8 mouse cellular contexts compared by ENCODE assay signal in genomic region chr9:108452291-108452906, GRCm38 (mm10). TPM values are rescaled to one million over a fixed set of nuclear protein-coding genes. Genes with fewer than 3 reads are reported as not detected.
DNase-seq lines count a peak whose midpoint lies in the region; ATAC-seq and TF ChIP-seq lines count a peak whose summit lies in the region.

No protein-coding gene starts in this region.

- H3K27ac ChIP-seq in forebrain, postnatal 0 days (ENCODE audit: low read depth, low read length): peak overlapping the region; percentile 82
- peak overlapping the region; percentile 85 for H3K27ac ChIP-seq in layer of hippocampus, adult 2 months
- peak overlapping the region; percentile 66 for H3K27ac ChIP-seq in lung, embryonic 14.5 days (ENCODE audit: low read depth)
- H3K27ac ChIP-seq in olfactory bulb, adult 2 months (ENCODE audit: insufficient read depth, low read depth, low read length): peak overlapping the region; percentile 93
- H3K27ac ChIP-seq in thymus, adult 2 months (ENCODE audit: control insufficient read depth, insufficient read depth, low read length): no peak overlapping the region

- H3K9ac ChIP-seq in forebrain, postnatal 0 days: peak overlapping the region; percentile 75
- H3K9ac ChIP-seq in lung, embryonic 14.5 days: peak overlapping the region; percentile 69

- under 1% methylated on average over 40 of the region's 40 CpGs for WGBS in forebrain, postnatal 0 days
- WGBS in lung, embryonic 14.5 days: under 1% methylated on average over 40 of the region's 40 CpGs
- under 1% methylated on average over 40 of the region's 40 CpGs for WGBS in olfactory bulb, adult 2 months
- WGBS in thymus, adult 2 months: 2% methylated on average over 40 of the region's 40 CpGs

- ATAC-seq in G1E (ENCODE audit: extremely low read depth, insufficient number of reproducible peaks, low FRiP score, poor library complexity, severe bottlenecking): peak; percentile 64
- ATAC-seq in forebrain, postnatal 0 days: peak; percentile 91
- ATAC-seq in lung, embryonic 14.5 days (ENCODE audit: insufficient read depth): peak; percentile 90

- H3K4me2 ChIP-seq in forebrain, postnatal 0 days (ENCODE audit: low read depth): peak overlapping the region; percentile 78
- H3K4me2 ChIP-seq in lung, embryonic 14.5 days: peak overlapping the region; percentile 83

- H3K4me1 ChIP-seq in G1E (ENCODE audit: insufficient read depth, low read depth, low read length): peaks cover 64% of the 10 kb centered on the region
- peaks cover 32% of the 10 kb centered on the region for H3K4me1 ChIP-seq in forebrain, postnatal 0 days (ENCODE audit: insufficient read depth)
- H3K4me1 ChIP-seq in lung, embryonic 14.5 days (ENCODE audit: insufficient read depth): peaks cover 22% of the 10 kb centered on the region
- H3K4me1 ChIP-seq in olfactory bulb, adult 2 months (ENCODE audit: control insufficient read depth, insufficient read depth, low read length): peaks cover 38% of the 10 kb centered on the region
- H3K4me1 ChIP-seq in thymus, adult 2 months (replicated peaks; ENCODE audit: control insufficient read depth, insufficient read depth, low read length): peaks cover 7% of the 10 kb centered on the region

- peak; percentile 88 for TF ChIP-seq CTCF in G1E (IDR thresholded peaks at IDR 0.05; ENCODE audit: low read depth, low read length)
- peak; percentile 92 for TF ChIP-seq CTCF in forebrain, postnatal 0 days (IDR thresholded peaks at IDR 0.05; ENCODE audit: low read depth)
- peak; percentile 100 for TF ChIP-seq CTCF in layer of hippocampus, adult 2 months (conservative IDR thresholded peaks at IDR 0.05)
- TF ChIP-seq CTCF in lung, embryonic 14.5 days (IDR thresholded peaks at IDR 0.05; ENCODE audit: low read depth): peak; percentile 92
- TF ChIP-seq CTCF in olfactory bulb, adult 2 months (IDR thresholded peaks at IDR 0.05; ENCODE audit: insufficient read depth, low read depth, low read length): peak; percentile 91
- peak; percentile 96 for TF ChIP-seq CTCF in thymus, adult 2 months (IDR thresholded peaks at IDR 0.05; ENCODE audit: borderline replicate concordance, control insufficient read depth, extremely low read depth, insufficient read depth, low read length, poor library complexity)

- H3K9me3 ChIP-seq in G1E (replicated peaks): no peaks in the 10 kb centered on the region
- no peaks in the 10 kb centered on the region for H3K9me3 ChIP-seq in forebrain, postnatal 0 days (ENCODE audit: low read length)
- no peaks in the 10 kb centered on the region for H3K9me3 ChIP-seq in lung, embryonic 14.5 days (ENCODE audit: low read depth, low read length)

- DNase-seq in G1E (ENCODE audit: low spot score): peak; percentile 82
- peak; percentile 93 to 95 for DNase-seq in cerebellum, adult 18-20 months
- peak; percentile 93 for DNase-seq in forebrain, postnatal 0 days
- peak; percentile 96 for DNase-seq in heart, postnatal 4 days
- DNase-seq in layer of hippocampus, adult 2 months (ENCODE audit: low spot score in 2 of 2): peak; percentile 82 to 89
- DNase-seq in lung, embryonic 14.5 days: peak; percentile 96
- DNase-seq in thymus, adult 2 months: peak; percentile 86

- H3K4me3 ChIP-seq in G1E (ENCODE audit: low read depth, low read length): peak overlapping the region; percentile 76
- peak overlapping the region; percentile 67 for H3K4me3 ChIP-seq in forebrain, postnatal 0 days (ENCODE audit: low read depth, low read length)
- peak overlapping the region; percentile 68 for H3K4me3 ChIP-seq in layer of hippocampus, adult 2 months
- H3K4me3 ChIP-seq in lung, embryonic 14.5 days (ENCODE audit: low read depth, low read length): peak overlapping the region; percentile 51
- peak overlapping the region; percentile 70 for H3K4me3 ChIP-seq in olfactory bulb, adult 2 months (ENCODE audit: insufficient read depth, low read depth, low read length)
- H3K4me3 ChIP-seq in thymus, adult 2 months (ENCODE audit: control insufficient read depth, insufficient read depth, low read length): peak overlapping the region; percentile 49

- TF ChIP-seq POLR2A in olfactory bulb, adult 2 months (IDR thresholded peaks at IDR 0.05; ENCODE audit: insufficient read depth, low read depth, low read length): no peak
- 0 out of 2 replicates have a peak, but pooled peaks have one; percentile 13 for TF ChIP-seq POLR2A in thymus, adult 2 months (IDR thresholded peaks at IDR 0.05; ENCODE audit: control insufficient read depth, extremely low read depth, insufficient read depth, low read length, poor library complexity)

- peaks cover 37% of the 10 kb centered on the region for H3K36me3 ChIP-seq in G1E (replicated peaks)
- peaks cover 6% of the 10 kb centered on the region; the same call in 1 of the 2 replicates for H3K36me3 ChIP-seq in forebrain, postnatal 0 days (ENCODE audit: insufficient read depth)
- H3K36me3 ChIP-seq in lung, embryonic 14.5 days (ENCODE audit: insufficient read depth): peaks cover 13% of the 10 kb centered on the region
- H3K36me3 ChIP-seq in thymus, adult 2 months (ENCODE audit: control insufficient read depth, insufficient read depth, low read length): no peaks in the 10 kb centered on the region

- no peaks in the 10 kb centered on the region for H3K27me3 ChIP-seq in G1E (ENCODE audit: insufficient read depth, low read length)
- no peaks in the 10 kb centered on the region for H3K27me3 ChIP-seq in forebrain, postnatal 0 days (ENCODE audit: insufficient read depth, low read length)
- no peaks in the 10 kb centered on the region for H3K27me3 ChIP-seq in lung, embryonic 14.5 days (ENCODE audit: insufficient read depth, low read length)
- no peaks in the 10 kb centered on the region for H3K27me3 ChIP-seq in thymus, adult 2 months (ENCODE audit: control insufficient read depth, insufficient read depth, low read length)

RNA-seq across cellular contexts. Expression of gene Ccdc71, which starts 7.9 kb away (rescaled TPM):
- 52.4 and 53.0 TPM in 2 replicates for total RNA-seq in G1E (2014; fragmentation: Nextera tagmentation)
- 20.3 and 22.3 TPM in 2 replicates for total RNA-seq in G1E (2017)
- 24.1 and 25.6 TPM in 2 replicates for polyA plus RNA-seq in G1E (2012)
- total RNA-seq in forebrain, postnatal 0 days (2014; rRNA removed): 37.2 and 38.7 TPM in 2 replicates
- polyA plus RNA-seq in forebrain, postnatal 0 days (2015; fragmentation: Nextera tagmentation; extraction: Ambion mirVana): 51.6 and 55.8 TPM in 2 replicates
- 10 to 100 TPM; 27.0 to 28.4 TPM for total RNA-seq in heart, postnatal 4 days (2021)
- 10 to 100 TPM; 36.7 to 40.6 TPM for total RNA-seq in layer of hippocampus, adult 2 months (2021)
- polyA plus RNA-seq in lung, embryonic 14.5 days (2014; fragmentation: Nextera tagmentation; extraction: Ambion mirVana): 46.7 and 46.9 TPM in 2 replicates
- polyA plus RNA-seq in olfactory bulb, adult 2 months (2012; ENCODE audit: insufficient read depth, insufficient read length, low replicate concordance, missing spikeins): not detected in 2 replicates
- polyA plus RNA-seq in thymus, adult 2 months (2012; rRNA removed): 39.6 and 40.2 TPM in 2 replicates

RNA-seq across cellular contexts. Expression of gene Klhdc8b, which starts 9.0 kb away (rescaled TPM):
- total RNA-seq in G1E (2014; fragmentation: Nextera tagmentation) (14.7 and 21.2 TPM in 2 replicates), G1E (2017) (52.8 and 63.1 TPM in 2 replicates)
- polyA plus RNA-seq in G1E (2012): 112 and 116 TPM in 2 replicates
- total RNA-seq in forebrain, postnatal 0 days (2014; rRNA removed): 68.7 and 95.6 TPM in 2 replicates
- polyA plus RNA-seq in forebrain, postnatal 0 days (2015; fragmentation: Nextera tagmentation; extraction: Ambion mirVana): 45.5 and 56.5 TPM in 2 replicates
- total RNA-seq in heart, postnatal 4 days (2021): 10 to 100 TPM; 43.9 to 45.6 TPM
- 10 to 100 TPM; 16.7 to 19.6 TPM for total RNA-seq in layer of hippocampus, adult 2 months (2021)
- polyA plus RNA-seq in lung, embryonic 14.5 days (2014; fragmentation: Nextera tagmentation; extraction: Ambion mirVana): 46.4 and 46.7 TPM in 2 replicates
- not detected in 2 replicates for polyA plus RNA-seq in olfactory bulb, adult 2 months (2012; ENCODE audit: insufficient read depth, insufficient read length, low replicate concordance, missing spikeins)
- 16.9 and 21.0 TPM in 2 replicates for polyA plus RNA-seq in thymus, adult 2 months (2012; rRNA removed)

RNA-seq across cellular contexts. Expression of gene BC048562, which starts 16.1 kb away (rescaled TPM):
- not detected in 2 replicates for total RNA-seq in G1E (2014; fragmentation: Nextera tagmentation)
- total RNA-seq in G1E (2017): 0.22 TPM in 1 of 2 replicates, not detected in the other
- polyA plus RNA-seq in G1E (2012): 0.08 TPM in 1 of 2 replicates, not detected in the other
- not detected in 2 replicates for total RNA-seq in forebrain, postnatal 0 days (2014; rRNA removed)
- not detected in 2 replicates for polyA plus RNA-seq in forebrain, postnatal 0 days (2015; fragmentation: Nextera tagmentation; extraction: Ambion mirVana)
- total RNA-seq in heart, postnatal 4 days (2021): not detected
- total RNA-seq in layer of hippocampus, adult 2 months (2021): not detected
- polyA plus RNA-seq in lung, embryonic 14.5 days (2014; fragmentation: Nextera tagmentation; extraction: Ambion mirVana): not detected in 2 replicates
- not detected in 2 replicates for polyA plus RNA-seq in olfactory bulb, adult 2 months (2012; ENCODE audit: insufficient read depth, insufficient read length, low replicate concordance, missing spikeins)
- polyA plus RNA-seq in thymus, adult 2 months (2012; rRNA removed): not detected in 2 replicates

RNA-seq across cellular contexts. Expression of gene Ccdc36, which starts 24.1 kb away (rescaled TPM):
- total RNA-seq in G1E (2014; fragmentation: Nextera tagmentation): not detected in 2 replicates
- 0.22 TPM in 1 of 2 replicates, not detected in the other for total RNA-seq in G1E (2017)
- polyA plus RNA-seq in G1E (2012): not detected in 2 replicates
- total RNA-seq in forebrain, postnatal 0 days (2014; rRNA removed): 1.8 and 1.9 TPM in 2 replicates
- polyA plus RNA-seq in forebrain, postnatal 0 days (2015; fragmentation: Nextera tagmentation; extraction: Ambion mirVana): 1.2 and 1.8 TPM in 2 replicates
- under 1 TPM; 0.10 to 0.11 TPM for total RNA-seq in heart, postnatal 4 days (2021)
- total RNA-seq in layer of hippocampus, adult 2 months (2021): under 1 TPM in 1 of 2 experiments, not detected in 1; 0.15 TPM
- polyA plus RNA-seq in lung, embryonic 14.5 days (2014; fragmentation: Nextera tagmentation; extraction: Ambion mirVana): 3.0 and 4.1 TPM in 2 replicates
- polyA plus RNA-seq in olfactory bulb, adult 2 months (2012; ENCODE audit: insufficient read depth, insufficient read length, low replicate concordance, missing spikeins): not detected in 2 replicates
- 0.09 and 0.12 TPM in 2 replicates for polyA plus RNA-seq in thymus, adult 2 months (2012; rRNA removed)

RNA-seq across cellular contexts. Expression of gene Lamb2, which starts 27.1 kb away (rescaled TPM):
- total RNA-seq in G1E (2014; fragmentation: Nextera tagmentation) (0.15 TPM in 1 of 2 replicates, not detected in the other), G1E (2017) (0.11 and 0.17 TPM in 2 replicates)
- 0.07 TPM in 2 replicates for polyA plus RNA-seq in G1E (2012)
- 22.5 and 36.3 TPM in 2 replicates for total RNA-seq in forebrain, postnatal 0 days (2014; rRNA removed)
- polyA plus RNA-seq in forebrain, postnatal 0 days (2015; fragmentation: Nextera tagmentation; extraction: Ambion mirVana): 9.1 and 12.5 TPM in 2 replicates
- total RNA-seq in heart, postnatal 4 days (2021): 100 to 1,000 TPM; 217 to 229 TPM
- 10 to 100 TPM; 29.3 to 30.7 TPM for total RNA-seq in layer of hippocampus, adult 2 months (2021)
- polyA plus RNA-seq in lung, embryonic 14.5 days (2014; fragmentation: Nextera tagmentation; extraction: Ambion mirVana): 47.9 and 48.6 TPM in 2 replicates
- not detected in 2 replicates for polyA plus RNA-seq in olfactory bulb, adult 2 months (2012; ENCODE audit: insufficient read depth, insufficient read length, low replicate concordance, missing spikeins)
- polyA plus RNA-seq in thymus, adult 2 months (2012; rRNA removed): 16.1 and 33.7 TPM in 2 replicates

Comparison
In these comparisons a context has a peak if more than half of its experiments do, and no peak if none do; other contexts are left out.
1. RNA of gene Ccdc71, which starts 7.9 kb away (polyA plus RNA-seq): 51.6 to 55.8 TPM in forebrain, postnatal 0 days, 46.7 to 46.9 TPM in lung, embryonic 14.5 days, 39.6 to 40.2 TPM in thymus, adult 2 months and 24.1 to 25.6 TPM in G1E; not detected in olfactory bulb, adult 2 months; every median in the first group is over 10 times any median in the second.
2. RNA of gene Klhdc8b, which starts 9.0 kb away (polyA plus RNA-seq): 112 to 116 TPM in G1E, 45.5 to 56.5 TPM in forebrain, postnatal 0 days, 46.4 to 46.7 TPM in lung, embryonic 14.5 days and 16.9 to 21.0 TPM in thymus, adult 2 months; not detected in olfactory bulb, adult 2 months; every median in the first group is over 10 times any median in the second.
3. Peak in every context shown above with its lines, with median percentiles within 50 percentile points of each other: ATAC-seq, DNase-seq, H3K4me3 ChIP-seq and CTCF ChIP-seq.